Comparison of ENCODE assay signal across 9 mouse cellular contexts in genomic region chr16:35872410-35873006, GRCm38 (mm10). TPM values are rescaled to one million over a fixed set of nuclear protein-coding genes. Genes with fewer than 3 reads are reported as not detected.
DNase-seq lines count a peak whose midpoint lies in the region; ATAC-seq and TF ChIP-seq lines count a peak whose summit lies in the region.
"Had no signal": no experiment of that assay in that cellular context is flagged by ENCODE, and none has a peak within 500 bp of the region (broad histone marks: within the 10 kb centered on the region; RNA-seq: fewer than 3 reads in every experiment).

No protein-coding gene starts in this region.

- H3K27ac ChIP-seq in heart, postnatal 0 days (ENCODE audit: low read depth), result no peak overlapping the region
- H3K27ac ChIP-seq in limb, embryonic 15.5 days, result no peak overlapping the region
- H3K27ac ChIP-seq: forebrain, embryonic 12.5 days had no signal

- 29% methylated on average over 14 of the region's 14 CpGs for WGBS in heart, postnatal 0 days
- 29% methylated on average over 14 of the region's 14 CpGs for WGBS in limb, embryonic 15.5 days

- TF ChIP-seq CTCF in heart, postnatal 0 days (IDR thresholded peaks at IDR 0.05; ENCODE audit: low read depth), result no peak

- no peak for TF ChIP-seq EP300 in heart, postnatal 0 days (IDR thresholded peaks at IDR 0.05; ENCODE audit: low read depth)

- peaks cover 9% of the 10 kb centered on the region for H3K4me1 ChIP-seq in heart, postnatal 0 days (ENCODE audit: control insufficient read depth, insufficient read depth)
- peaks cover 10% of the 10 kb centered on the region; the same call in 1 of the 2 replicates for H3K4me1 ChIP-seq in limb, embryonic 15.5 days

- H3K4me3 ChIP-seq in heart, postnatal 0 days (ENCODE audit: low read depth, low read length), result peak overlapping the region; percentile 65
- peak overlapping the region; percentile 57; the same call in 1 of the 2 replicates for H3K4me3 ChIP-seq in limb, embryonic 15.5 days

- H3K36me3 ChIP-seq in heart, postnatal 0 days (replicated peaks; ENCODE audit: control insufficient read depth, insufficient read depth, low read length), result no peaks in the 10 kb centered on the region
- no peaks in the 10 kb centered on the region for H3K36me3 ChIP-seq in limb, embryonic 15.5 days
- H3K36me3 ChIP-seq: forebrain, embryonic 12.5 days had no signal

- H3K9ac ChIP-seq in heart, postnatal 0 days (replicated peaks; ENCODE audit: low read depth, low read length), result no peak overlapping the region
- no peak overlapping the region for H3K9ac ChIP-seq in limb, embryonic 15.5 days
- H3K9ac ChIP-seq: forebrain, embryonic 12.5 days had no signal

- no peak for ATAC-seq in heart, postnatal 0 days (ENCODE audit: insufficient read depth, low read depth)
- ATAC-seq in limb, embryonic 15.5 days (ENCODE audit: insufficient number of reproducible peaks, low FRiP score, low TSS enrichment, low read depth), result no peak

- intact Hi-C loops in heart, postnatal 14 days (cut with DNase I), result loop anchor here (10.0 kb wide), 1 partner anchor 172 kb away; the partner anchor contains the start of gene Wdr5b

- no peaks in the 10 kb centered on the region for H3K9me3 ChIP-seq in heart, postnatal 0 days (replicated peaks; ENCODE audit: control insufficient read depth, low read length)
- no peaks in the 10 kb centered on the region for H3K9me3 ChIP-seq in limb, embryonic 15.5 days

- 0 out of 2 replicates have a peak, but pooled peaks cover 10% of the 10 kb centered on the region for H3K27me3 ChIP-seq in heart, postnatal 0 days (ENCODE audit: control insufficient read depth, insufficient read depth, low read length)
- H3K27me3 ChIP-seq in limb, embryonic 15.5 days, result peaks cover 15% of the 10 kb centered on the region

- no peak for DNase-seq in heart, postnatal 0 days (ENCODE audit: low spot score)
- DNase-seq in heart, postnatal 14 days, result no peak
- DNase-seq in thymus, postnatal 14 days, result peak; percentile 21
- DNase-seq in thymus, postnatal 0 days (ENCODE audit: low spot score), result no peak
- DNase-seq in urinary bladder, adult 18-20 months (ENCODE audit: low spot score in 2 of 2), result no peak
- DNase-seq in adrenal gland, postnatal 25 days, result no peak
- no peak for DNase-seq in gastrocnemius, postnatal 4 days (ENCODE audit: low spot score in 2 of 2)

- peak overlapping the region; percentile 64 for H3K4me2 ChIP-seq in heart, postnatal 0 days (ENCODE audit: low read depth, low read length)
- H3K4me2 ChIP-seq in limb, embryonic 15.5 days, result peak overlapping the region; percentile 77; the same call in 1 of the 2 replicates

RNA-seq across cellular contexts. Expression of gene Parp14, which starts 1.2 kb away (rescaled TPM):
- 2.9 and 3.5 TPM in 2 replicates for total RNA-seq in heart, postnatal 0 days (2014; rRNA removed; ENCODE audit: low replicate concordance)
- 1.1 and 1.4 TPM in 2 replicates for polyA plus RNA-seq in heart, postnatal 0 days (2015; fragmentation: Nextera tagmentation; extraction: Ambion mirVana)
- 10 to 100 TPM in 1 of 2 experiments, 1 to 10 TPM in 1; 9.8 to 10.0 TPM for total RNA-seq in heart, postnatal 14 days (2021)
- polyA plus RNA-seq in thymus, postnatal 0 days (2015; fragmentation: Nextera tagmentation; extraction: Ambion mirVana), result 5.3 and 5.5 TPM in 2 replicates
- 0.98 and 1.2 TPM in 2 replicates for polyA plus RNA-seq in limb, embryonic 15.5 days (2015; fragmentation: Nextera tagmentation; extraction: Ambion mirVana)
- total RNA-seq in adrenal gland, postnatal 25 days (2021), result 12.9 and 18.6 TPM in 2 replicates
- 1 to 10 TPM; 4.9 to 5.2 TPM for total RNA-seq in gastrocnemius, postnatal 4 days (2021)
